Mouse (Mus musculus) spleen, adult 2 months (tissue): Measurements from ENCODE around the gene Agbl5.
A peak's percentile ranks its signal among the peaks of the same experiment; 100 is the strongest.

Source experiments
- CTCF ChIP-seq: fragments of 200-500 bp; IDR thresholded peaks from 2 replicates; pipeline ENCODE4 v1.5.1; 2011; ENCODE audit warnings: mild to moderate bottlenecking, inconsistent platforms; ENCODE audit not compliant: insufficient read depth, insufficient read length, insufficient replicate concordance; ENCODE audit errors: extremely low read depth
- POLR2A ChIP-seq: fragments of 200-500 bp; IDR thresholded peaks from 2 replicates; pipeline ENCODE4 v1.6.1; 2011; ENCODE audit warnings: low read depth, low read length, inconsistent platforms

- TF ChIP-seq CTCF (peak; percentile 50; the same call in 1 of the 2 replicates), POLR2A (no peak)
Measured at GRCm38 (mm10) chr5:30915974-30916433, 27.5 kb downstream of the Agbl5 start.
